Mouse (Mus musculus): ENCODE measurements at regions not wholly inside any gene's neighbourhood (a gene's known extent, or its start where the extent isn't known, plus 50 kb on each side); places are given as distances from the start of the nearest gene placed in this dataset.
"Not testable (repeated sequence)": the region's sequence is repeated elsewhere in the genome, so short reads cannot be mapped to it uniquely, and the experiment has no call there.

- in situ Hi-C loops (cut with MboI, MseI) = no loop called here
These were observed 380.6 kb upstream of the Ngly1 start for GRCm38 (mm10) chr14:15868520-15868919.

GRCm38 (mm10) chr14:15872013-15872412 lies 377.1 kb upstream of the Ngly1 start:
- in situ Hi-C loops (cut with MboI, MseI) = loop anchor here in 1 of 2 experiments (10.0 kb wide), 1 partner anchor 507 kb away; no protein-coding TSS in a partner anchor

- in situ Hi-C loops (cut with MboI, MseI) = loop anchor here in 1 of 2 experiments (5.0 kb wide), 1 partner anchor 528 kb away; no protein-coding TSS in a partner anchor
These were observed 368.9 kb upstream of the Ngly1 start for GRCm38 (mm10) chr14:15880146-15880545.

GRCm38 (mm10) chr14:15881284-15881683 lies 367.8 kb upstream of the Ngly1 start:
- in situ Hi-C loops (cut with MboI, MseI) = loop anchor here in 1 of 2 experiments (5.0 kb wide), 1 partner anchor 529 kb away; no protein-coding TSS in a partner anchor

- in situ Hi-C loops (cut with MboI, MseI) = loop anchor here in 1 of 2 experiments (5.0 kb wide), 1 partner anchor 532 kb away; no protein-coding TSS in a partner anchor
These were observed 364.3 kb upstream of the Ngly1 start for GRCm38 (mm10) chr14:15884641-15885340.

GRCm38 (mm10) chr14:15897098-15897497 lies 352.0 kb upstream of the Ngly1 start:
- in situ Hi-C loops (cut with MboI, MseI) = no loop called here

- in situ Hi-C loops (cut with MboI, MseI) = not testable (repeated sequence)
These were observed 342.7 kb upstream of the Ngly1 start for GRCm38 (mm10) chr14:15906429-15906828.

- in situ Hi-C loops (cut with MboI, MseI) = not testable (repeated sequence)
These were observed 335.9 kb upstream of the Ngly1 start for GRCm38 (mm10) chr14:15913206-15913605.

GRCm38 (mm10) chr14:15914176-15914575 lies 334.9 kb upstream of the Ngly1 start:
- in situ Hi-C loops (cut with MboI, MseI) = no loop called here

GRCm38 (mm10) chr14:15924676-15925075 lies 324.4 kb upstream of the Ngly1 start:
- in situ Hi-C loops (cut with MboI, MseI) = not testable (repeated sequence)

GRCm38 (mm10) chr14:15934729-15935128 lies 314.4 kb upstream of the Ngly1 start:
- in situ Hi-C loops (cut with MboI, MseI) = no loop called here

- in situ Hi-C loops (cut with MboI, MseI) = no loop called here
These were observed 278.8 kb upstream of the Ngly1 start for GRCm38 (mm10) chr14:15970321-15970720.

GRCm38 (mm10) chr14:15970767-15971166 lies 278.3 kb upstream of the Ngly1 start:
- in situ Hi-C loops (cut with MboI, MseI) = no loop called here

- in situ Hi-C loops (cut with MboI, MseI) = no loop called here
These were observed 277.8 kb upstream of the Ngly1 start for GRCm38 (mm10) chr14:15971306-15971705.

GRCm38 (mm10) chr14:15977366-15977765 lies 271.7 kb upstream of the Ngly1 start:
- in situ Hi-C loops (cut with MboI, MseI) = no loop called here

GRCm38 (mm10) chr14:15978329-15978728 lies 270.8 kb upstream of the Ngly1 start:
- in situ Hi-C loops (cut with MboI, MseI) = no loop called here

- in situ Hi-C loops (cut with MboI, MseI) = loop anchor here in 1 of 2 experiments (10.0 kb wide), 1 partner anchor 89 kb away; no protein-coding TSS in a partner anchor
These were observed 243.7 kb upstream of the Ngly1 start for GRCm38 (mm10) chr14:16005409-16005808.

- in situ Hi-C loops (cut with MboI, MseI) = loop anchor here in 1 of 2 experiments (10.0 kb wide), 1 partner anchor 88 kb away; no protein-coding TSS in a partner anchor
These were observed 242.1 kb upstream of the Ngly1 start for GRCm38 (mm10) chr14:16006968-16007367.

GRCm38 (mm10) chr14:16009778-16010177 lies 239.3 kb upstream of the Ngly1 start:
- in situ Hi-C loops (cut with MboI, MseI) = loop anchor here in 1 of 2 experiments (10.0 kb wide), 1 partner anchor 85 kb away; no protein-coding TSS in a partner anchor

GRCm38 (mm10) chr14:16023853-16024252 lies 225.2 kb upstream of the Ngly1 start:
- in situ Hi-C loops (cut with MboI, MseI) = no loop called here

GRCm38 (mm10) chr14:16037771-16038170 lies 211.3 kb upstream of the Ngly1 start:
- in situ Hi-C loops (cut with MboI, MseI) = loop anchor here in 1 of 2 experiments (10.0 kb wide), 1 partner anchor 117 kb away; no protein-coding TSS in a partner anchor

GRCm38 (mm10) chr14:16038336-16038735 lies 210.7 kb upstream of the Ngly1 start:
- in situ Hi-C loops (cut with MboI, MseI) = loop anchor here in 1 of 2 experiments (10.0 kb wide), 1 partner anchor 116 kb away; no protein-coding TSS in a partner anchor

GRCm38 (mm10) chr14:16044466-16044865 lies 204.6 kb upstream of the Ngly1 start:
- in situ Hi-C loops (cut with MboI, MseI) = no loop called here

All from T-helper 17 cell (primary cell).